Mouse (Mus musculus): ENCODE results near the gene Psmg1.
A peak's percentile ranks its signal among the peaks of the same experiment; 100 is the strongest.
"Not testable (repeated sequence)": the region's sequence is repeated elsewhere in the genome, so short reads cannot be mapped to it uniquely, and the experiment has no call there.

Gene Psmg1

GRCm38 (mm10) chr16:95990462-95991121 is at the start of gene Psmg1:
TSS of gene Psmg1 (minus strand) at chr16:95990960.
- peak; percentile 98 for DNase-seq (ENCODE audit: low read depth, low spot score)

GRCm38 (mm10) chr16:96039538-96039937 is 48.8 kb upstream of the Psmg1 start:
- DNase-seq (ENCODE audit: low read depth, low spot score), result no peak

GRCm38 (mm10) chr16:96034473-96034872 is 43.7 kb upstream of the Psmg1 start:
- peak; percentile 31 for DNase-seq (ENCODE audit: low read depth, low spot score)

GRCm38 (mm10) chr16:96032368-96033043 is 41.7 kb upstream of the Psmg1 start:
- DNase-seq (ENCODE audit: low read depth, low spot score), result no peak

GRCm38 (mm10) chr16:96030476-96031102 is 39.8 kb upstream of the Psmg1 start:
- DNase-seq (ENCODE audit: low read depth, low spot score), result no peak

- no peak for DNase-seq (ENCODE audit: low read depth, low spot score)
Observed at GRCm38 (mm10) chr16:96026256-96026655, 35.5 kb upstream of the Psmg1 start.

- no peak for DNase-seq (ENCODE audit: low read depth, low spot score)
Observed at GRCm38 (mm10) chr16:96025244-96025643, 34.5 kb upstream of the Psmg1 start.

- DNase-seq (ENCODE audit: low read depth, low spot score), result no peak
Observed at GRCm38 (mm10) chr16:96021045-96021444, 30.3 kb upstream of the Psmg1 start.

GRCm38 (mm10) chr16:96009124-96009523 is 18.4 kb upstream of the Psmg1 start:
- not testable (repeated sequence) for DNase-seq (ENCODE audit: low read depth, low spot score)

GRCm38 (mm10) chr16:96004278-96004677 is 13.5 kb upstream of the Psmg1 start:
- not testable (repeated sequence) for DNase-seq (ENCODE audit: low read depth, low spot score)

- DNase-seq (ENCODE audit: low read depth, low spot score), result no peak
Observed at GRCm38 (mm10) chr16:95999291-95999690, 8.5 kb upstream of the Psmg1 start.

- DNase-seq (ENCODE audit: low read depth, low spot score), result no peak
Observed at GRCm38 (mm10) chr16:95996156-95996555, 5.4 kb upstream of the Psmg1 start.

GRCm38 (mm10) chr16:95994576-95994975 is 3.8 kb upstream of the Psmg1 start:
- not testable (repeated sequence) for DNase-seq (ENCODE audit: low read depth, low spot score)

- no peak for DNase-seq (ENCODE audit: low read depth, low spot score)
Observed at GRCm38 (mm10) chr16:95992596-95992995, 1.8 kb upstream of the Psmg1 start.

GRCm38 (mm10) chr16:95991122-95991900 is 551 bp upstream of the Psmg1 start:
- peak; percentile 30 for DNase-seq (ENCODE audit: low read depth, low spot score)

GRCm38 (mm10) chr16:95984911-95985310 is 5.8 kb downstream of the Psmg1 start:
- no peak for DNase-seq (ENCODE audit: low read depth, low spot score)

GRCm38 (mm10) chr16:95983601-95984000 is 7.2 kb downstream of the Psmg1 start:
- peak; percentile 17 for DNase-seq (ENCODE audit: low read depth, low spot score)

GRCm38 (mm10) chr16:95970841-95971240 is 19.9 kb downstream of the Psmg1 start:
- no peak for DNase-seq (ENCODE audit: low read depth, low spot score)

- DNase-seq (ENCODE audit: low read depth, low spot score), result no peak
Observed at GRCm38 (mm10) chr16:95967455-95967854, 23.3 kb downstream of the Psmg1 start.

- DNase-seq (ENCODE audit: low read depth, low spot score), result peak; percentile 61
Observed at GRCm38 (mm10) chr16:95964427-95965023, 26.2 kb downstream of the Psmg1 start.

GRCm38 (mm10) chr16:95961484-95961883 is 29.3 kb downstream of the Psmg1 start:
- DNase-seq (ENCODE audit: low read depth, low spot score), result not testable (repeated sequence)
